Mouse (Mus musculus) liver, adult 2 months (tissue): Measurements from ENCODE around the gene Olfr312. TPM values are rescaled to one million over a fixed set of nuclear protein-coding genes. Genes with fewer than 3 reads are reported as not detected.
"Not testable (repeated sequence)": the region's sequence is repeated elsewhere in the genome, so short reads cannot be mapped to it uniquely, and the experiment has no call there.

Source experiments
- DNase-seq: peaks from one replicate; pipeline ENCODE4 v3.0.0-alpha.2; 2011; ENCODE audit warnings: low read depth, low spot score; ENCODE audit errors: extremely low read depth
- H3K27ac ChIP-seq: fragments of 200-500 bp; replicated peaks from 2 replicates; pipeline ENCODE4 v1.5.1; 2012; ENCODE audit warnings: low read depth, mild to moderate bottlenecking, control low read depth, inconsistent platforms, low read length; ENCODE audit not compliant: insufficient read depth
- H3K27me3 ChIP-seq: fragments of 200-500 bp; 2 replicates; pipeline ENCODE4 v1.6.1; 2012; ENCODE audit warnings: mild to moderate bottlenecking, moderate library complexity, low read length, inconsistent platforms; ENCODE audit not compliant: control insufficient read depth, insufficient read depth
- H3K36me3 ChIP-seq: fragments of 200-500 bp; 2 replicates; pipeline ENCODE4 v1.6.1; 2012; ENCODE audit warnings: low read length, inconsistent platforms; ENCODE audit not compliant: control insufficient read depth, insufficient read depth
- H3K4me1 ChIP-seq: fragments of 200-500 bp; 2 replicates; pipeline ENCODE4 v1.6.1; 2011; ENCODE audit warnings: low read length; ENCODE audit not compliant: control insufficient read depth, insufficient read depth
- H3K4me3 ChIP-seq: fragments of 200-500 bp; 2 replicates; pipeline ENCODE4 v1.5.1; 2011; ENCODE audit warnings: low read depth, mild to moderate bottlenecking, control low read depth, low read length, moderate library complexity; ENCODE audit not compliant: insufficient read depth
- H3K79me2 ChIP-seq: fragments of 200-500 bp; 2 replicates; pipeline ENCODE4 v1.6.1; 2012; ENCODE audit warnings: inconsistent platforms, mild to moderate bottlenecking, low read length, moderate library complexity; ENCODE audit not compliant: control insufficient read depth, insufficient read depth
- H3K9ac ChIP-seq: fragments of 200-500 bp; 2 replicates; pipeline ENCODE4 v1.6.1; 2012; ENCODE audit warnings: low read depth, mild to moderate bottlenecking, control low read depth, inconsistent platforms, low read length
- CTCF ChIP-seq: fragments of 200-500 bp; IDR thresholded peaks from 2 replicates; pipeline ENCODE4 v1.5.1; 2011; ENCODE audit warnings: low read depth, low read length, control low read depth
- POLR2A ChIP-seq: fragments of 200-500 bp; IDR thresholded peaks from 2 replicates; pipeline ENCODE4 v1.6.1; 2011; ENCODE audit warnings: low read length, control low read depth; ENCODE audit not compliant: insufficient read depth; ENCODE audit errors: extremely low read depth
- WGBS: fragments of 180-500 bp; shearing (Covaris S2); methylation state at CpG from one replicate; pipeline ENCODE4 v1.1.7; 2018; 5-methylcytosine and 5-hydroxymethylcytosine counted together
- polyA plus RNA-seq: library from polyadenylated mRNA; depleted of rRNA; stranded (reverse); fragments of >200 nt; gene quantifications from 2 replicates; pipeline ENCODE4 v1.2.3, GENCODE M21; 2012; rRNA removed
- total RNA-seq: library from RNA; depleted of rRNA; stranded (reverse); fragments of >200 nt; gene quantifications from 2 replicates; pipeline ENCODE4 v1.2.3, GENCODE M21; 2014; rRNA removed

Gene Olfr312
- total RNA-seq (not detected in 2 replicates), polyA plus RNA-seq (not detected in 2 replicates)

DNA sequence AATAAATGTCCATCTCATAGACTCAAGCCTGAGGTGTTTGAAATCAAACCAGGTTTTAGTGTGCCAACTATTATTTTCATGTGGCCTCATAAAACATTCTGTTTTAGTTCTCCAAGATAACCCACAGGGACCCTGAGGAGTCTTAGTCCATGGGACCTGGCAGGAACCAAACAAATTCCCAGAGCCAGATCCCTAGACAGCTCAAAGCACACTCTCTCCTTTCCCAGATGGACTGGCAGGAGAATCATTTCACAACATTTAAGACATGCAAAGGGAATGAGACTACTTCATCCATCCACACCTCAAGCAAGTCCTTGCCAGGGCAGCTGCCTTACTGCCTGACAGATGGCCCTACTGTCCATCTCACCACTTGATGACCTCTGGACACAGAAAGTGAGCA, at the start of gene Olfr312:
Olfr312 (plus strand) TSS at position 301 of the 400 bp plus-strand sequence.
- H3K27ac ChIP-seq, H3K9ac ChIP-seq, H3K79me2 ChIP-seq, H3K27me3 ChIP-seq, H3K36me3 ChIP-seq, H3K4me3 ChIP-seq, DNase-seq, H3K4me1 ChIP-seq: not testable (repeated sequence)

DNA sequence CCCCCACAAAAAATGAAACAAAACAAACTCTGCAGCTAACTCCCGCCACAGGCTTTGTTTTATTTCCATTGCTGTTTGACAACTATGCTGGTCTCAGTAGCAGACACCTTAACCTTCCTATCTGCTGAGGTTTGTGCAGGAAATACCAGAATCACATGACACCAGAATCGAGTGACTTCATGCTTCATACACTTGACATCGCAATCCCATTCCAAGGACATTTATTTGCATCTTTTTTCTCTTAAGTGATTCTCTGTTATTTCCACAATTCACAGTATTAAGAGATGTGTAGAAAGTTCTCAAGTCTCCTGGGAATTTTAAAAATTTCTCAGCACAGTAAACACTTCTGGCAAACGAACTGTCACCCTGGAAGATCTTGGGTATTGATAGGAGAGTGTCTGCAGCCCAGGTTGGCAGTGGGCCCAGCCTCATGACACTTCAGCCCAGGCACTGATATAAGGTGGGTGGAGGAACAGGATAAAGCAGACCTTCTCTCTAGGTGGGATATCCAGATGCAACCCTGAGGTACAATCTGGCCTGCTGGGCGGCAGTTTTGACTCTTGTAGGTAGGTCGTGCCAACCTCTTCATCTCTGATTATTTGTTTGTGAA, 46.5 kb upstream of the Olfr312 start, which contains the start of gene Olfr314:
Olfr314 (plus strand) TSS at position 473 of the 610 bp plus-strand sequence.
- Histone ChIP-seq H3K27ac (no peak within 1 kb of the TSS), H3K36me3 (no peaks in the 10 kb centered on the region), H3K27me3 (no peaks in the 10 kb centered on the region), H3K4me3 (no peak within 1 kb of the TSS), H3K79me2 (no peaks in the 10 kb centered on the region), H3K9ac (no peak within 1 kb of the TSS), H3K4me1 (no peaks in the 10 kb centered on the region)
- TF ChIP-seq POLR2A: no peak
- no peak for TF ChIP-seq CTCF
- WGBS: 68% methylated on average over 6 of the region's 6 CpGs
- no peak for DNase-seq

DNA sequence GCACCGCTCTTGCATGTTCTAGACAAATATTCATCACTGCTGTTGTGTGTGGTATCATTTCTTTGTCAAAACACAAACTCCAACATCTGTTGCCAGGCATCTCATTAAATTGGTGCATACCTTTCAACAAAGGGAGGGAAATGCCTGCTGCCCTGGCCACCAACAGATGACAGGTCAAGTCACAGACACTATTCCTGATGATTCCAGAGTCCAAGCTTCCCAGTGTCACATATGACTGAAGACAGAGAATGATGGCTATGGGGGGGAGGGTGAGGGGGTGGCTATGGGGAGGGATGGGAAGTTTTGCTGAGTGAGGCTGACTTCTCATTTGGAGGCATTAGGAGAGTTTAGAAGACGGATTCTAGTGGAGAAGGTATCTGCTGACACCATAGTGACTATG, 44.9 kb upstream of the Olfr312 start:
- Histone ChIP-seq H3K79me2 (no peaks in the 10 kb centered on the region), H3K4me1 (no peaks in the 10 kb centered on the region), H3K36me3 (no peaks in the 10 kb centered on the region), H3K27ac (no peak overlapping the region), H3K4me3 (no peak overlapping the region), H3K9ac (no peak overlapping the region), H3K27me3 (no peaks in the 10 kb centered on the region)
- no peak for DNase-seq
- WGBS: 85% methylated on average over 2 of the region's 2 CpGs
- no peak for TF ChIP-seq POLR2A
- TF ChIP-seq CTCF: no peak

DNA sequence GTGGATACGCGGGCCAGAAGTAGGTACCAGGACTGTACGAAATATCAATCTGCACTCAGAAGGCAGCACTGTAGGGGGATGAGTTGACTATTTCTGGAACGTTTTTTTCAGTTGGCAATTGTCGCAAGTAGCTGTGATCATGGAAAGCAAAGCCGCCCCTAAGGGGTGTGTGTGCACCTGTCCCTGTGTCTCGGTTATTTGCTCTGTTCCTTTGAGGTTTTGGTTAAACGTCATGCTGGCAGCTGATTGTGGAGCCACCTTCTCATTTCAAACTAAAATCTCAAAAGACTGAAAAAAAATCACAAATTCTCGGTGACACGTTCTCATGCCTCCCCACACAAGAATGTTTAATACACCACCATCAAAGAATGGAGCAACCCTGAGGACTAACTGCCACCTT, 41.4 kb upstream of the Olfr312 start:
- DNase-seq: no peak

DNA sequence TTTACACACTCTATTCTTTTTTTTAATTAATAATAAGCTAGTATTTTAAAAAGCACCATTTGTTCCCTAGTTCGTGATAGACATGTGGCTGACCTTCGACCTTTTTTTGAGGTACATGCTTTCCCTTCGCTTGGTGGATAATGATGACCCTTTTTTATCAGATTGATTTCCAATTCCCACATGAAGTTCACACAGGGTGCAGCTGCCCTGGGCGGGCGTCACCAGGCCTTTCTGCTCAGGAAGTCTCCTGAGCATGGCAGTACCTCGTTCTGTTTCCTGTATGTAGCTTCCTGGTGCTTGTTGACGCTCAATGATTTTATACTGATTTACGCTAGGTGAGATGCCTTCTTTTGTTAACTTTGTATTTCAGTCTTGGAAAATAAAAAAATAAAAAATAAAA, 40.7 kb upstream of the Olfr312 start:
- H3K27me3 ChIP-seq: no peaks in the 10 kb centered on the region
- H3K4me1 ChIP-seq: no peaks in the 10 kb centered on the region
- H3K36me3 ChIP-seq: no peaks in the 10 kb centered on the region
- H3K79me2 ChIP-seq: no peaks in the 10 kb centered on the region
- no peak for TF ChIP-seq POLR2A
- TF ChIP-seq CTCF: no peak
- H3K9ac ChIP-seq: no peak overlapping the region
- no peak overlapping the region for H3K4me3 ChIP-seq
- no peak overlapping the region for H3K27ac ChIP-seq
- 69% methylated on average over 8 of the region's 8 CpGs for WGBS
- DNase-seq: no peak

More for the DNA sequence above, 41.4 kb upstream of the Olfr312 start:
- no peak overlapping the region for H3K9ac ChIP-seq
- H3K4me3 ChIP-seq: no peak overlapping the region
- no peaks in the 10 kb centered on the region for H3K79me2 ChIP-seq
- no peaks in the 10 kb centered on the region for H3K4me1 ChIP-seq
- H3K27ac ChIP-seq: no peak overlapping the region
- TF ChIP-seq POLR2A (no peak), CTCF (no peak)
- no peaks in the 10 kb centered on the region for H3K36me3 ChIP-seq
- 81% methylated on average over 10 of the region's 10 CpGs for WGBS
- H3K27me3 ChIP-seq: no peaks in the 10 kb centered on the region

DNA sequence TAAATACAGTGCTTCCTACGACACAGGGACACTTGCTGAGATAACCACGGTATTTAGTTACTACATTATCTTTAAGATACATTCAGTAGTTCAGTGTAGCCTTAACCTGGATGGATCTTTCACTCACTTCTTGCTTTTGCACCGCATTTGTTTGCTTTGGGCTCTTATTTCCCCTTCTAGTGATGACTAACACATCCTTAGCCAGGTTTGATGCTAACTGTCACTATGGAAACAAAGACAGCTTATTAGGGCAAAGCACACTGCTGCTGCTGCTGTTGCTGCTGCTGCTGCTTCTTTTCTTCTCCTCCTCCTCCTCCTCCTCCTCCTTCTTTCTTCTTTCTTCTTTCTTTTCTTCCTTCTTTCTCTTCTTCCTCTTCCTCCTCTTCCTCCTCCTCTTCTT, 39.5 kb upstream of the Olfr312 start:
- no peak overlapping the region for H3K27ac ChIP-seq
- no peaks in the 10 kb centered on the region for H3K79me2 ChIP-seq
- H3K36me3 ChIP-seq: no peaks in the 10 kb centered on the region
- no peaks in the 10 kb centered on the region for H3K27me3 ChIP-seq
- H3K4me3 ChIP-seq: no peak overlapping the region
- WGBS: 26% methylated on average over 3 of the region's 3 CpGs
- DNase-seq: no peak
- TF ChIP-seq POLR2A (no peak), CTCF (no peak)
- H3K9ac ChIP-seq: no peak overlapping the region
- no peaks in the 10 kb centered on the region for H3K4me1 ChIP-seq
